Mouse (Mus musculus) heart, embryonic 16.5 days (tissue): ENCODE measurements around the gene E130208F15Rik. TPM values are rescaled to one million over a fixed set of nuclear protein-coding genes. Genes with fewer than 3 reads are reported as not detected.
A peak's percentile ranks its signal among the peaks of the same experiment; 100 is the strongest.

Experiments used
- ATAC-seq: fragments of 200-750 bp; cut with Nextera tagmentation; replicated peaks from 2 replicates; pipeline ENCODE4 v1.8.0; 2017; ENCODE audit warnings: moderate number of reproducible peaks; ENCODE audit not compliant: insufficient read depth, low FRiP score; ENCODE audit errors: extremely low read depth
- H3K27ac ChIP-seq: fragments of 300-500 bp; sonication (generic); 2 replicates; pipeline ENCODE4 v1.5.1; 2014; ENCODE audit warnings: mild to moderate bottlenecking, low read length, control low read depth, moderate library complexity
- H3K27me3 ChIP-seq: fragments of 300-500 bp; sonication (generic); 2 replicates; pipeline ENCODE4 v1.6.1; 2014; ENCODE audit warnings: low read length, mixed read lengths; ENCODE audit not compliant: control insufficient read depth, insufficient read depth
- H3K36me3 ChIP-seq: fragments of 300-500 bp; sonication (generic); 2 replicates; pipeline ENCODE4 v1.6.1; 2014; ENCODE audit not compliant: control insufficient read depth, insufficient read depth
- H3K4me1 ChIP-seq: fragments of 300-500 bp; sonication (generic); 2 replicates; pipeline ENCODE4 v1.6.1; 2014; ENCODE audit warnings: low read length, mixed read lengths; ENCODE audit not compliant: control insufficient read depth, insufficient read depth
- H3K4me2 ChIP-seq: fragments of 300-500 bp; sonication (generic); 2 replicates; pipeline ENCODE4 v1.6.1; 2014; ENCODE audit warnings: low read depth, mild to moderate bottlenecking, control low read depth, low read length
- H3K4me3 ChIP-seq: fragments of 300-500 bp; sonication (generic); 2 replicates; pipeline ENCODE4 v1.5.1; 2014; ENCODE audit warnings: mild to moderate bottlenecking, control low read depth, low read length
- H3K9ac ChIP-seq: fragments of 300-500 bp; sonication (generic); 2 replicates; pipeline ENCODE4 v1.6.1; 2014; ENCODE audit warnings: low read length, control low read depth
- H3K9me3 ChIP-seq: fragments of 300-500 bp; sonication (generic); replicated peaks from 2 replicates; pipeline ENCODE4 v1.6.1; 2016; ENCODE audit warnings: low read length; ENCODE audit not compliant: control insufficient read depth
- WGBS: fragments of 180-500 bp; shearing (Covaris S2); extraction: QIAGEN DNeasy Blood & Tissue Kit; methylation state at CpG from one replicate; pipeline ENCODE4 v1.1.7; 2014; 5-methylcytosine and 5-hydroxymethylcytosine counted together
- polyA plus RNA-seq: library from polyadenylated mRNA; unstranded; fragments of >200 nt; fragmentation: Nextera tagmentation; extraction: Ambion mirVana; gene quantifications from 2 replicates; pipeline ENCODE4 v1.2.1, GENCODE M21; 2015

The E130208F15Rik gene
- polyA plus RNA-seq, 1 experiment from 2014 or later: 7.3 TPM

- WGBS: 2% methylated on average over 9 of the region's 9 CpGs
- H3K27ac ChIP-seq: no peak within 1 kb of the TSS
Measured at GRCm38 (mm10) chr7:30314721-30315155, 6.8 kb upstream of the E130208F15Rik start, which contains the start of gene Syne4. TSS of gene Syne4 (plus strand) at chr7:30314807.

GRCm38 (mm10) chr7:30315559-30316529, 5.7 kb upstream of the E130208F15Rik start:
- 66% methylated on average over 13 of the region's 13 CpGs for WGBS

More at GRCm38 (mm10) chr7:30314721-30315155, 6.8 kb upstream of the E130208F15Rik start, which contains the start of gene Syne4:
- H3K36me3 ChIP-seq: 0 out of 2 replicates have a peak, but pooled peaks cover 7% of the 10 kb centered on the region
- no peaks in the 10 kb centered on the region for H3K9me3 ChIP-seq
- H3K4me1 ChIP-seq: peaks cover 7% of the 10 kb centered on the region; the same call in 1 of the 2 replicates
- ATAC-seq: no peak
- H3K4me2 ChIP-seq: peak within 1 kb of the TSS; percentile 20; the same call in 1 of the 2 replicates
- H3K9ac ChIP-seq: no peak within 1 kb of the TSS; the same call in 1 of the 2 replicates
- no peaks in the 10 kb centered on the region for H3K27me3 ChIP-seq
- H3K4me3 ChIP-seq: peak within 1 kb of the TSS; percentile 28

GRCm38 (mm10) chr7:30318142-30318541, 3.4 kb upstream of the E130208F15Rik start:
- no peak for ATAC-seq
- H3K4me2 ChIP-seq: no peak overlapping the region
- WGBS: 85% methylated on average over 3 of the region's 3 CpGs
- peaks cover 20% of the 10 kb centered on the region for H3K4me1 ChIP-seq
- no peaks in the 10 kb centered on the region for H3K9me3 ChIP-seq
- no peak overlapping the region for H3K4me3 ChIP-seq
- H3K36me3 ChIP-seq: no peaks in the 10 kb centered on the region
- H3K9ac ChIP-seq: no peak overlapping the region
- no peaks in the 10 kb centered on the region for H3K27me3 ChIP-seq
- H3K27ac ChIP-seq: no peak overlapping the region

More at GRCm38 (mm10) chr7:30315559-30316529, 5.7 kb upstream of the E130208F15Rik start:
- no peaks in the 10 kb centered on the region for H3K27me3 ChIP-seq
- no peak overlapping the region for H3K27ac ChIP-seq
- no peak overlapping the region for H3K9ac ChIP-seq
- H3K4me1 ChIP-seq: peaks cover 8% of the 10 kb centered on the region; the same call in 1 of the 2 replicates
- no peak overlapping the region for H3K4me3 ChIP-seq
- 0 out of 2 replicates have a peak, but pooled peaks cover 7% of the 10 kb centered on the region for H3K36me3 ChIP-seq
- H3K4me2 ChIP-seq: no peak overlapping the region
- H3K9me3 ChIP-seq: no peaks in the 10 kb centered on the region
- no peak for ATAC-seq

GRCm38 (mm10) chr7:30320946-30321345, 594 bp upstream of the E130208F15Rik start:
- Histone ChIP-seq H3K4me2 (peak overlapping the region; percentile 92), H3K9ac (no peak overlapping the region; the same call in 1 of the 2 replicates), H3K4me1 (peaks cover 15% of the 10 kb centered on the region), H3K36me3 (no peaks in the 10 kb centered on the region), H3K27me3 (no peaks in the 10 kb centered on the region), H3K27ac (no peak overlapping the region), H3K9me3 (no peaks in the 10 kb centered on the region), H3K4me3 (peak overlapping the region; percentile 95; the same call in 1 of the 2 replicates)
- ATAC-seq: no peak
- WGBS: 79% methylated on average over 2 of the region's 2 CpGs

DNA sequence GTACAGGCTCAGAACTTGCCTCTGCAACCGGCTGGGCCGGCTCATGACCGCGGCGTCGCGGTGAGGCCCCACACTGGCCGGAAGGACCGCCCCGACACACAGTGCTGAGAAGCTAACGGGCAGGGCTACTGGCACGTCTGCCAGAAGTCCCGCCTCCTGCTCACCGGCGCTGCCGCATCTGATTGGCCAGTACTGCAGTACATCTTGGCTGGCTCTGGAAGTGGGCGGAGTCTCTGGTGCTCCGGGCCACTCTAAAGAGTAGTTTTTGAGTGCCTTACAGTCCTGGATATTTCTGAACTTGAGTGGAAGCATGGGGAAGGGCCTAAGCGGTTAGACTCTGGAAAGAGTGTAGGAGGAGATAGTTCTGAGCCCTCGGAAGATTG, 736 bp downstream of the E130208F15Rik start:
- peak overlapping the region; percentile 96 for H3K27ac ChIP-seq
- under 1% methylated on average over 20 of the region's 20 CpGs for WGBS
- H3K4me1 ChIP-seq: peaks cover 20% of the 10 kb centered on the region
- peak overlapping the region; percentile 97 for H3K9ac ChIP-seq
- no peaks in the 10 kb centered on the region for H3K9me3 ChIP-seq
- no peaks in the 10 kb centered on the region for H3K27me3 ChIP-seq
- peak overlapping the region; percentile 95 for H3K4me3 ChIP-seq
- ATAC-seq: peak; percentile 98
- no peaks in the 10 kb centered on the region for H3K36me3 ChIP-seq
- H3K4me2 ChIP-seq: peak overlapping the region; percentile 92

DNA sequence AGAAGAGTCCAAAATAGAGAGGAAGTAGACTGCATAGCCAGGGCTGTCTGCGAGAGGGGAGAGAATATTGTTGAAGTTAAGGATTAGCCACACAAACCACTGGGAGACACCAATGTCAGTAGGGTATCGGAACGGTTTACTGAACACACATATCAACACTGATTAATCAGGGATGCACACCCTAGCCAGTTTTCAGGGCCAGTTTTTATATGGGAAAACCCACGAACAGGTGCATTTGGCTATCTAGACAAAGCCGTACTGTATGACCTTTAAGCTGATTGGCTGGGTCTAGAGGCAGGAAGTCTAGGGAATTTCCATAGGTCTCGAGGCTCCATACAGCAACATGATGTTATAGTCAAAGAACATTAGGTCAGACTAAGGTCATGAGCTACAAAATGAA, 1.3 kb downstream of the E130208F15Rik start:
- Histone ChIP-seq H3K9ac (peak overlapping the region; percentile 77), H3K27me3 (no peaks in the 10 kb centered on the region), H3K4me1 (peaks cover 22% of the 10 kb centered on the region), H3K36me3 (no peaks in the 10 kb centered on the region), H3K9me3 (no peaks in the 10 kb centered on the region), H3K27ac (peak overlapping the region; percentile 96), H3K4me2 (peak overlapping the region; percentile 92), H3K4me3 (peak overlapping the region; percentile 95)
- WGBS: 27% methylated on average over 6 of the region's 6 CpGs
- no peak for ATAC-seq

DNA sequence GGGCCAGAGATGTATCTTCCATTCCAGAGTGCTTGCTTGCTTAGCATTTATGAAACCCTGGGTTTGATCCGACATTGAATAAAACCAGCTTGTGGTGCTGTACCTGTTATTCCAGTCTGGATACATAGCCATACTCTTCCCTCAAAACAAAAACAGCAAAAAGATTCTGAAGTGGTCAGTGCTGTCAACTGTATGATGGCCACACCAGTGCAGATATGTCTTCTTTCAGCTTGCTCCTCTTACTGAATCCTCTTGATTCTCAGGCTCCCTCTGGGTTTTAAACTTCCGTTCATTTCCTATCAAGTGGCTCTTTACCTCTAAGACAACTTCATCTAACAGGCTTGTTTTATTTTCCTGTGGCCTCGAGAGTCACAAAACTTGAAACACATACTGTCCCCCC, 2.3 kb downstream of the E130208F15Rik start, which contains the start of gene Sdhaf1:
Sdhaf1 (minus strand) TSS at position 101 of the 400 bp plus-strand sequence.
- no peak for ATAC-seq
- peaks cover 22% of the 10 kb centered on the region for H3K4me1 ChIP-seq
- peak within 1 kb of the TSS; percentile 92 for H3K4me2 ChIP-seq
- peak within 1 kb of the TSS; percentile 96 for H3K27ac ChIP-seq
- H3K27me3 ChIP-seq: no peaks in the 10 kb centered on the region
- WGBS: 71% methylated on average over 3 of the region's 3 CpGs
- no peaks in the 10 kb centered on the region for H3K36me3 ChIP-seq
- H3K4me3 ChIP-seq: peak within 1 kb of the TSS; percentile 95
- H3K9me3 ChIP-seq: no peaks in the 10 kb centered on the region
- H3K9ac ChIP-seq: peak within 1 kb of the TSS; percentile 77

- H3K4me1 ChIP-seq: peaks cover 22% of the 10 kb centered on the region
- H3K27me3 ChIP-seq: no peaks in the 10 kb centered on the region
- H3K36me3 ChIP-seq: no peaks in the 10 kb centered on the region
- WGBS: 71% methylated on average over 5 of the region's 5 CpGs
- no peak overlapping the region for H3K9ac ChIP-seq
- H3K9me3 ChIP-seq: no peaks in the 10 kb centered on the region
- H3K4me3 ChIP-seq: no peak overlapping the region
- ATAC-seq: no peak
- no peak overlapping the region for H3K4me2 ChIP-seq
- H3K27ac ChIP-seq: no peak overlapping the region
Measured at GRCm38 (mm10) chr7:30324300-30324944, 2.9 kb downstream of the E130208F15Rik start.
